Mouse (Mus musculus) ES-Bruce4 (cell line): ENCODE measurements at regions not wholly inside any gene's neighbourhood (a gene's known extent, or its start where the extent isn't known, plus 50 kb on each side); places are given as distances from the start of the nearest gene placed in this dataset.

ENCODE experiments used
- CTCF ChIP-seq: IDR thresholded peaks from one replicate; pipeline ENCODE4 v1.8.1; 2011; ENCODE audit warnings: low read depth, low read length
- EP300 ChIP-seq: IDR thresholded peaks from 2 replicates; pipeline ENCODE4 v1.6.1; 2011; ENCODE audit warnings: low read depth, low read length; ENCODE audit not compliant: insufficient read depth
- POLR2A ChIP-seq: IDR thresholded peaks from one replicate; pipeline ENCODE4 v1.8.1; 2011; ENCODE audit warnings: low read length; ENCODE audit not compliant: insufficient read depth

DNA sequence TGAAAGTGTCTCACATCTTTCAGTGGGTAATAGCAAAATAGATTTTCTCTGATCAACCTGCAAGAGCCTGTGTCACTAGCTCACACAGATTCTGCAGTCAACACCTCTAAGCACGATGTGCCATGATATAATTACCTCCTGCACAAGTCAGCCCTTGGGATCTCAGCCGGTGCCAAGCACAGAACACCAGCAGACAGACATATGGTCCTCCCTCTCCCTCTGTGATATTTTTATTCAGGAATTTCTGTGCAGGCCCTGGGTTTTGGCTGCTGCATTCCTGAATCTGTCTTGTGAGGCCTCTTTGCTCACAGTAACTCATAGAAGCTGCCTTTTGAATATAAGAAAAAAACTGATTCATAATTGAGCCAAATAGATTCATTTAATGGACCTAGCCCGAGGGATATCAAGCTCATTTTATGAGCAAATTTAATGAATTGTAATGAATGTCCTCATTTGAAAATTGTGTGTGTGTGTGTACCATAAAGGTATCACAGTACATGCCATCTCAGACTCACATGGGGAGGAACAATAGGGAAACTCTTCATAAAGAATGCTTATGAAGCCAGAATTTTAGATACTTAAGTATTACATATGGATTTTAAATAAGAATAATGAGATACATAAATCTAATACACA is 206.7 kb upstream of the Pitrm1 start:
- TF ChIP-seq CTCF, result no peak
- TF ChIP-seq POLR2A, result no peak
- no peak for TF ChIP-seq EP300
